ENCODE assay signal across 9 mouse cellular contexts in genomic region chr3:89278643-89279042, GRCm38 (mm10). TPM values are rescaled to one million over a fixed set of nuclear protein-coding genes. Genes with fewer than 3 reads are reported as not detected.
A peak's percentile ranks its signal among the peaks of the same experiment; 100 is the strongest.
DNase-seq lines count a peak whose midpoint lies in the region; ATAC-seq lines count a peak whose summit lies in the region.
"Had no signal": no experiment of that assay in that cellular context is flagged by ENCODE, and none has a peak within 500 bp of the region (broad histone marks: within the 10 kb centered on the region; RNA-seq: fewer than 3 reads in every experiment).

No protein-coding gene starts in this region.

- peak overlapping the region; percentile 94 for H3K27ac ChIP-seq in lung, embryonic 15.5 days
- peak overlapping the region; percentile 92 for H3K27ac ChIP-seq in heart, embryonic 15.5 days
- 0 out of 2 replicates have a peak overlapping the region, but pooled peaks have one; percentile 8 for H3K27ac ChIP-seq in liver, embryonic 12.5 days
- H3K27ac ChIP-seq in stomach, embryonic 16.5 days (ENCODE audit: low read length): peak overlapping the region; percentile 88

- no peaks in the 10 kb centered on the region for H3K9me3 ChIP-seq in lung, embryonic 15.5 days
- H3K9me3 ChIP-seq in heart, embryonic 15.5 days (replicated peaks): no peaks in the 10 kb centered on the region
- H3K9me3 ChIP-seq in liver, embryonic 12.5 days (replicated peaks): no peaks in the 10 kb centered on the region
- no peaks in the 10 kb centered on the region for H3K9me3 ChIP-seq in stomach, embryonic 16.5 days (replicated peaks; ENCODE audit: control insufficient read depth, low read length)
- H3K9me3 ChIP-seq: megakaryocyte, embryonic 14.5 days had no signal

- peaks cover 43% of the 10 kb centered on the region for H3K4me1 ChIP-seq in lung, embryonic 15.5 days
- peaks cover 51% of the 10 kb centered on the region for H3K4me1 ChIP-seq in heart, embryonic 15.5 days (replicated peaks)
- H3K4me1 ChIP-seq in liver, embryonic 12.5 days: peaks cover 49% of the 10 kb centered on the region
- H3K4me1 ChIP-seq in stomach, embryonic 16.5 days (ENCODE audit: control insufficient read depth, insufficient read depth, low read length): peaks cover 33% of the 10 kb centered on the region

- peaks cover 8% of the 10 kb centered on the region; the same call in 1 of the 2 replicates for H3K27me3 ChIP-seq in lung, embryonic 15.5 days
- H3K27me3 ChIP-seq in heart, embryonic 15.5 days: no peaks in the 10 kb centered on the region
- peaks cover 83% of the 10 kb centered on the region for H3K27me3 ChIP-seq in liver, embryonic 12.5 days (replicated peaks)
- H3K27me3 ChIP-seq in stomach, embryonic 16.5 days (ENCODE audit: control insufficient read depth, insufficient read depth, low read length): no peaks in the 10 kb centered on the region

- H3K4me3 ChIP-seq in lung, embryonic 15.5 days: peak overlapping the region; percentile 64
- peak overlapping the region; percentile 70 for H3K4me3 ChIP-seq in heart, embryonic 15.5 days
- H3K4me3 ChIP-seq in liver, embryonic 12.5 days: peak overlapping the region; percentile 50
- H3K4me3 ChIP-seq in stomach, embryonic 16.5 days (replicated peaks; ENCODE audit: low read length): peak overlapping the region; percentile 62

- peak overlapping the region; percentile 85 for H3K4me2 ChIP-seq in lung, embryonic 15.5 days
- peak overlapping the region; percentile 98 for H3K4me2 ChIP-seq in heart, embryonic 15.5 days
- peak overlapping the region; percentile 69 for H3K4me2 ChIP-seq in liver, embryonic 12.5 days
- H3K4me2 ChIP-seq in stomach, embryonic 16.5 days (ENCODE audit: low read depth, low read length): peak overlapping the region; percentile 98

- 10% methylated on average over 8 of the region's 8 CpGs for WGBS in lung, embryonic 15.5 days
- 16% methylated on average over 8 of the region's 8 CpGs for WGBS in heart, embryonic 15.5 days
- 8% methylated on average over 8 of the region's 8 CpGs for WGBS in liver, embryonic 12.5 days (ENCODE audit: insufficient replicate concordance)
- 17% methylated on average over 8 of the region's 8 CpGs for WGBS in stomach, embryonic 16.5 days

- no peak for DNase-seq in lung, postnatal 25 days (ENCODE audit: low spot score)
- DNase-seq in embryo, embryonic 11 days: no peak
- no peak for DNase-seq in yolk sac, embryonic 10.5 days (ENCODE audit: low spot score)

- no peak for ATAC-seq in lung, embryonic 15.5 days (ENCODE audit: borderline replicate concordance, extremely low read depth, low FRiP score, low TSS enrichment)
- no peak for ATAC-seq in heart, embryonic 15.5 days (replicated peaks; ENCODE audit: insufficient number of reproducible peaks, insufficient read depth, low FRiP score, low read depth)
- ATAC-seq in liver, embryonic 12.5 days: no peak
- no peak for ATAC-seq in stomach, embryonic 16.5 days (ENCODE audit: insufficient read depth, low FRiP score)
- ATAC-seq in CD4-positive, CD25-positive, alpha-beta regulatory T cell, adult 4 months: no peak

- peak overlapping the region; percentile 77 for H3K9ac ChIP-seq in lung, embryonic 15.5 days
- H3K9ac ChIP-seq in heart, embryonic 15.5 days: peak overlapping the region; percentile 81
- 0 out of 2 replicates have a peak overlapping the region, but pooled peaks have one; percentile 45 for H3K9ac ChIP-seq in liver, embryonic 12.5 days
- H3K9ac ChIP-seq in stomach, embryonic 16.5 days (ENCODE audit: low read length): peak overlapping the region; percentile 78

- H3K36me3 ChIP-seq in lung, embryonic 15.5 days: peaks cover 13% of the 10 kb centered on the region
- peaks cover 19% of the 10 kb centered on the region for H3K36me3 ChIP-seq in heart, embryonic 15.5 days
- H3K36me3 ChIP-seq in liver, embryonic 12.5 days: no peaks in the 10 kb centered on the region
- H3K36me3 ChIP-seq in stomach, embryonic 16.5 days (ENCODE audit: control insufficient read depth, insufficient read depth, low read length): no peaks in the 10 kb centered on the region; the same call in 1 of the 2 replicates

RNA-seq across cellular contexts. Expression of gene Efna1, which starts 2.3 kb away (rescaled TPM):
- polyA plus RNA-seq in lung, embryonic 15.5 days (2015; fragmentation: Nextera tagmentation; extraction: Ambion mirVana): 89.7 and 94.5 TPM in 2 replicates
- 35.0 and 39.9 TPM in 2 replicates for polyA plus RNA-seq in heart, embryonic 15.5 days (2015; fragmentation: Nextera tagmentation; extraction: Ambion mirVana)
- 5.2 and 5.3 TPM in 2 replicates for polyA plus RNA-seq in liver, embryonic 12.5 days (2016; fragmentation: Nextera tagmentation; extraction: Ambion mirVana)
- 41.5 and 44.7 TPM in 2 replicates for polyA plus RNA-seq in stomach, embryonic 16.5 days (2015; fragmentation: Nextera tagmentation; extraction: Ambion mirVana)
- not detected for polyA plus RNA-seq in CD4-positive, CD25-positive, alpha-beta regulatory T cell, adult 4 months (2017; shearing (Covaris generic))

RNA-seq across cellular contexts. Expression of gene Slc50a1, which starts 8.3 kb away (rescaled TPM):
- polyA plus RNA-seq in lung, embryonic 15.5 days (2015; fragmentation: Nextera tagmentation; extraction: Ambion mirVana): 62.3 and 65.4 TPM in 2 replicates
- polyA plus RNA-seq in heart, embryonic 15.5 days (2015; fragmentation: Nextera tagmentation; extraction: Ambion mirVana): 44.5 and 49.5 TPM in 2 replicates
- 19.3 and 21.6 TPM in 2 replicates for polyA plus RNA-seq in liver, embryonic 12.5 days (2016; fragmentation: Nextera tagmentation; extraction: Ambion mirVana)
- polyA plus RNA-seq in stomach, embryonic 16.5 days (2015; fragmentation: Nextera tagmentation; extraction: Ambion mirVana): 81.7 and 83.1 TPM in 2 replicates
- polyA plus RNA-seq in CD4-positive, CD25-positive, alpha-beta regulatory T cell, adult 4 months (2017; shearing (Covaris generic)): 100 to 1,000 TPM; 248 to 324 TPM

RNA-seq across cellular contexts. Expression of gene Dpm3, which starts 19.5 kb away (rescaled TPM):
- 122 and 130 TPM in 2 replicates for polyA plus RNA-seq in lung, embryonic 15.5 days (2015; fragmentation: Nextera tagmentation; extraction: Ambion mirVana)
- 88.4 and 88.7 TPM in 2 replicates for polyA plus RNA-seq in heart, embryonic 15.5 days (2015; fragmentation: Nextera tagmentation; extraction: Ambion mirVana)
- 72.3 and 73.6 TPM in 2 replicates for polyA plus RNA-seq in liver, embryonic 12.5 days (2016; fragmentation: Nextera tagmentation; extraction: Ambion mirVana)
- 119 and 131 TPM in 2 replicates for polyA plus RNA-seq in stomach, embryonic 16.5 days (2015; fragmentation: Nextera tagmentation; extraction: Ambion mirVana)
- polyA plus RNA-seq in CD4-positive, CD25-positive, alpha-beta regulatory T cell, adult 4 months (2017; shearing (Covaris generic)): 100 to 1,000 TPM; 116 to 155 TPM

RNA-seq across cellular contexts. Expression of gene Trim46, which starts 32.5 kb away (rescaled TPM):
- polyA plus RNA-seq in lung, embryonic 15.5 days (2015; fragmentation: Nextera tagmentation; extraction: Ambion mirVana): 7.2 and 7.9 TPM in 2 replicates
- polyA plus RNA-seq in heart, embryonic 15.5 days (2015; fragmentation: Nextera tagmentation; extraction: Ambion mirVana): 0.79 and 2.2 TPM in 2 replicates
- polyA plus RNA-seq in liver, embryonic 12.5 days (2016; fragmentation: Nextera tagmentation; extraction: Ambion mirVana): 0.31 and 0.38 TPM in 2 replicates
- polyA plus RNA-seq in stomach, embryonic 16.5 days (2015; fragmentation: Nextera tagmentation; extraction: Ambion mirVana): 4.4 and 4.8 TPM in 2 replicates
- polyA plus RNA-seq in CD4-positive, CD25-positive, alpha-beta regulatory T cell, adult 4 months (2017; shearing (Covaris generic)): 1 to 10 TPM; 4.0 to 7.0 TPM

RNA-seq across cellular contexts. Expression of gene Krtcap2, which starts 32.9 kb away (rescaled TPM):
- 282 and 311 TPM in 2 replicates for polyA plus RNA-seq in lung, embryonic 15.5 days (2015; fragmentation: Nextera tagmentation; extraction: Ambion mirVana)
- 189 and 207 TPM in 2 replicates for polyA plus RNA-seq in heart, embryonic 15.5 days (2015; fragmentation: Nextera tagmentation; extraction: Ambion mirVana)
- 170 and 187 TPM in 2 replicates for polyA plus RNA-seq in liver, embryonic 12.5 days (2016; fragmentation: Nextera tagmentation; extraction: Ambion mirVana)
- 318 and 325 TPM in 2 replicates for polyA plus RNA-seq in stomach, embryonic 16.5 days (2015; fragmentation: Nextera tagmentation; extraction: Ambion mirVana)
- polyA plus RNA-seq in CD4-positive, CD25-positive, alpha-beta regulatory T cell, adult 4 months (2017; shearing (Covaris generic)): 100 to 1,000 TPM; 258 to 319 TPM

Comparison
In these comparisons a context has a peak if more than half of its experiments do, and no peak if none do; other contexts are left out.
1. H3K27ac ChIP-seq: peak in every context shown above with its lines; median percentile 94 in lung, embryonic 15.5 days; 92 in heart, embryonic 15.5 days; 88 in stomach, embryonic 16.5 days; 8 in liver, embryonic 12.5 days.